Mouse (Mus musculus): ENCODE data around the gene Katnbl1.

GRCm38 (mm10) chr2:112374610-112375009 is 4.4 kb upstream of the Katnbl1 start:
- TF ChIP-seq POLR2A (IDR thresholded peaks at IDR 0.05; ENCODE audit: borderline replicate concordance, low read depth, low read length) (no peak), CTCF (IDR thresholded peaks at IDR 0.05; ENCODE audit: low read depth, low read length) (no peak)

All from bone marrow macrophage, adult 2 months (primary cell).